Mouse (Mus musculus): ENCODE results near the gene Myl12a.

DNA sequence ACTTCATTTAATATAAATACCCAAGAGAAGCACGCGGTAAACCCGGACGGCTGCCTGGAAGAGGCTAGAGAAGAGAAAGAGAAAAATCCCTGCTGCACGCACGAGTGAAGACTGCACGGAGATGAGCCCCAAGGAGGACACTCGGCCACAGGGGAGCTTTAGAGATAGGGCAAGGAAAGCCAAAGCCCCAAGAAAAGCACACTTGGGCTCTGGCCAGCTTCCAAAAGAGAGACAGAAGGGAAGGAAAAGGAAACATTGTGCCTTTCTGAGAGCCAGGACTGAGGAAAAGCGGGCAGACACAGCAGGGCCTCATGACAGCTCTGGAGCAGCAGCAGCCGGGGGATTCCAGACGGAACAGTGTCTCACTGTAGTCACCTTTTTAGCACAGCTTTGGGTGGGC, 31.5 kb downstream of the Myl12a start:
- TF ChIP-seq GATA1 (IDR thresholded peaks at IDR 0.05; ENCODE audit: low read length) (no peak), TAL1 (IDR thresholded peaks at IDR 0.05; ENCODE audit: low read length) (no peak)
